Mouse (Mus musculus) embryonic facial prominence, embryonic 12.5 days (tissue): ENCODE data around the gene Gm12845. TPM values are rescaled to one million over a fixed set of nuclear protein-coding genes. Genes with fewer than 3 reads are reported as not detected.
"Not testable (repeated sequence)": the region's sequence is repeated elsewhere in the genome, so short reads cannot be mapped to it uniquely, and the experiment has no call there.

Source experiments
- ATAC-seq: fragments of 200-750 bp; cut with Nextera tagmentation; 2 replicates; pipeline ENCODE4 v1.8.0; 2017; ENCODE audit not compliant: insufficient number of reproducible peaks, insufficient read depth, low FRiP score, low TSS enrichment
- H3K27ac ChIP-seq: fragments of 300-500 bp; sonication (generic); 2 replicates; pipeline ENCODE4 v1.5.1; 2016; ENCODE audit warnings: mild to moderate bottlenecking
- H3K27me3 ChIP-seq: fragments of 300-500 bp; sonication (generic); 2 replicates; pipeline ENCODE4 v1.6.1; 2016; ENCODE audit warnings: mild to moderate bottlenecking, moderate library complexity
- H3K36me3 ChIP-seq: fragments of 300-500 bp; sonication (generic); 2 replicates; pipeline ENCODE4 v1.6.1; 2016; ENCODE audit warnings: mild to moderate bottlenecking
- H3K4me1 ChIP-seq: fragments of 300-500 bp; sonication (generic); 2 replicates; pipeline ENCODE4 v1.6.1; 2016
- H3K4me2 ChIP-seq: fragments of 300-500 bp; sonication (generic); replicated peaks from 2 replicates; pipeline ENCODE4 v1.6.1; 2016; ENCODE audit warnings: mild to moderate bottlenecking, moderate library complexity
- H3K4me3 ChIP-seq: fragments of 300-500 bp; sonication (generic); 2 replicates; pipeline ENCODE4 v1.5.1; 2016; ENCODE audit warnings: mild to moderate bottlenecking
- H3K9ac ChIP-seq: fragments of 300-500 bp; sonication (generic); 2 replicates; pipeline ENCODE4 v1.6.1; 2016; ENCODE audit warnings: mild to moderate bottlenecking, moderate library complexity
- H3K9me3 ChIP-seq: fragments of 300-500 bp; sonication (generic); 2 replicates; pipeline ENCODE4 v1.6.1; 2016; ENCODE audit warnings: mild to moderate bottlenecking, moderate library complexity
- WGBS: fragments of 180-500 bp; shearing (Covaris S2); methylation state at CpG from one replicate; pipeline ENCODE4 v1.1.7; 2016; 5-methylcytosine and 5-hydroxymethylcytosine counted together
- polyA plus RNA-seq: library from polyadenylated mRNA; unstranded; fragments of >200 nt; fragmentation: Nextera tagmentation; extraction: Ambion mirVana; gene quantifications from 2 replicates; pipeline ENCODE4 v1.2.1, GENCODE M21; 2016

Gene Gm12845
- polyA plus RNA-seq, 1 experiment from 2014 or later = not detected

GRCm38 (mm10) chr4:117731926-117732325 is 7.7 kb downstream of the Gm12845 start:
- no peaks in the 10 kb centered on the region for H3K36me3 ChIP-seq
- no peaks in the 10 kb centered on the region for H3K9me3 ChIP-seq
- H3K27ac ChIP-seq = no peak overlapping the region
- H3K9ac ChIP-seq = no peak overlapping the region
- ATAC-seq = no peak
- H3K27me3 ChIP-seq = no peaks in the 10 kb centered on the region
- no peak overlapping the region for H3K4me2 ChIP-seq
- WGBS = 82% methylated on average over 3 of the region's 3 CpGs
- H3K4me1 ChIP-seq = no peaks in the 10 kb centered on the region
- no peak overlapping the region for H3K4me3 ChIP-seq

GRCm38 (mm10) chr4:117737559-117737958 is 13.3 kb downstream of the Gm12845 start:
- no peaks in the 10 kb centered on the region for H3K9me3 ChIP-seq
- no peak overlapping the region for H3K4me3 ChIP-seq
- H3K4me2 ChIP-seq = no peak overlapping the region
- ATAC-seq = no peak
- no peaks in the 10 kb centered on the region for H3K27me3 ChIP-seq
- H3K36me3 ChIP-seq = no peaks in the 10 kb centered on the region
- no peak overlapping the region for H3K27ac ChIP-seq
- WGBS = 46% methylated on average over 8 of the region's 8 CpGs
- no peak overlapping the region for H3K9ac ChIP-seq
- H3K4me1 ChIP-seq = no peaks in the 10 kb centered on the region

DNA sequence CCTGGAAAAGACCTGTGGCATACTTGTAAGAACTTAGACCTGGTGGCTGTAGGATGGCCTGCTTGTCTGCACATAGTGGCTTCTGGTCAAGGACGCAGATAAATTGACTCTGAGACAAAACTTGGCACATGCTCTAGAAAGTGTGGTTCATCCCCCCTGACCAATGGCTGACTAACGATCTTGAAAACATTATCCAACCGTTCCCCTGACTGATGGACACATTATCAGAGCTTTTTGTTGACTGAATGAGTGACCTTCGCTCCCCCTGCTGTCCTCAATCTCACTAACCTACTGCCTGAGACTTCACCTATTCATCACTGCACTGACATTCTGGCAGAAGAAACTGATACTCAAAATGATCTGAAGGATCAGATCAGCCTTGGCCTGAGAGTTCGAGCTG is 28.3 kb downstream of the Gm12845 start:
- not testable (repeated sequence) for H3K9me3 ChIP-seq, H3K4me1 ChIP-seq, H3K27me3 ChIP-seq, H3K36me3 ChIP-seq, H3K4me3 ChIP-seq, H3K4me2 ChIP-seq, H3K9ac ChIP-seq, ATAC-seq, H3K27ac ChIP-seq
- 77% methylated on average over 5 of the region's 5 CpGs for WGBS

GRCm38 (mm10) chr4:117760151-117760550 is 35.9 kb downstream of the Gm12845 start:
- H3K9ac ChIP-seq = no peak overlapping the region
- no peak overlapping the region for H3K4me3 ChIP-seq
- no peaks in the 10 kb centered on the region for H3K36me3 ChIP-seq
- H3K27me3 ChIP-seq = no peaks in the 10 kb centered on the region
- WGBS = 95% methylated on average over 5 of the region's 5 CpGs
- no peak overlapping the region for H3K4me2 ChIP-seq
- ATAC-seq = no peak
- no peak overlapping the region for H3K27ac ChIP-seq
- no peaks in the 10 kb centered on the region for H3K9me3 ChIP-seq
- H3K4me1 ChIP-seq = no peaks in the 10 kb centered on the region

DNA sequence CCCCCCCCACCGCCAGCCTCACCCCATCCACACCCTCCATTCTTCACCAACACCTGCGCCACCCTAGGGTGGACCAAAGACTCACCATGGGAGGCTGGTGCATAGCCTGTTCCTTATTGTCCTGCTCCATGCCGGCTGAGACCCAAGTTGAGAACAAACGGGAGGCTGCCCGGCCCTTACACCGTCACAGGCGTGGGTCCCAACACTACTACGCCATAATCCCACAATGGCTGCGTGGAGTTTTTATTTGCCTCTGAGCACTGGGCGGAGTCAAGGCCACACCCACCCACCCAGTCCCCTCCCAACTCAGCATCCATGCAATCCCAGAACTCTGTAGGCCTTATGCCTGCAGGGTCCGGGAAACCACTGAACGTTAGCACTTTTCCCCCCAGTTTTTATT is 41.2 kb downstream of the Gm12845 start, which contains the start of gene Klf17:
Gene Klf17 (minus strand): TSS at position 233 of the 400 bp plus-strand sequence.
- ATAC-seq = no peak
- H3K4me2 ChIP-seq = no peak within 1 kb of the TSS
- H3K4me1 ChIP-seq = no peaks in the 10 kb centered on the region
- no peak within 1 kb of the TSS for H3K27ac ChIP-seq
- H3K4me3 ChIP-seq = no peak within 1 kb of the TSS
- H3K9me3 ChIP-seq = no peaks in the 10 kb centered on the region
- H3K9ac ChIP-seq = no peak within 1 kb of the TSS
- no peaks in the 10 kb centered on the region for H3K27me3 ChIP-seq
- no peaks in the 10 kb centered on the region for H3K36me3 ChIP-seq
- 74% methylated on average over 12 of the region's 12 CpGs for WGBS

- no peak overlapping the region for H3K9ac ChIP-seq
- H3K4me1 ChIP-seq = no peaks in the 10 kb centered on the region
- H3K27ac ChIP-seq = no peak overlapping the region
- WGBS = 25% methylated on average over 5 of the region's 5 CpGs
- no peak overlapping the region for H3K4me2 ChIP-seq
- no peak for ATAC-seq
- no peaks in the 10 kb centered on the region for H3K27me3 ChIP-seq
- no peak overlapping the region for H3K4me3 ChIP-seq
- no peaks in the 10 kb centered on the region for H3K36me3 ChIP-seq
- no peaks in the 10 kb centered on the region for H3K9me3 ChIP-seq
Measured at GRCm38 (mm10) chr4:117770935-117771334, 46.7 kb downstream of the Gm12845 start.

- 48% methylated on average over 9 of the region's 9 CpGs for WGBS
- no peaks in the 10 kb centered on the region for H3K9me3 ChIP-seq
Measured at GRCm38 (mm10) chr4:117772960-117773359, 48.7 kb downstream of the Gm12845 start.

More at GRCm38 (mm10) chr4:117772960-117773359, 48.7 kb downstream of the Gm12845 start:
- no peak overlapping the region for H3K27ac ChIP-seq
- no peaks in the 10 kb centered on the region for H3K4me1 ChIP-seq
- ATAC-seq = no peak
- no peak overlapping the region for H3K9ac ChIP-seq
- no peak overlapping the region for H3K4me2 ChIP-seq
- no peaks in the 10 kb centered on the region for H3K27me3 ChIP-seq
- no peak overlapping the region for H3K4me3 ChIP-seq
- H3K36me3 ChIP-seq = no peaks in the 10 kb centered on the region

Other genes starting within 250 kb of the Gm12845 start
- gene Rnf220, start 227.4 kb upstream of the Gm12845 start, polyA plus RNA-seq = 106 and 107 TPM in 2 replicates
- gene Eri3, start 174.0 kb upstream of the Gm12845 start, polyA plus RNA-seq = 172 and 173 TPM in 2 replicates
- 81.0 and 82.6 TPM in 2 replicates for gene Dmap1, start 42.1 kb upstream of the Gm12845 start, polyA plus RNA-seq
- not detected in 2 replicates for gene Klf17, start 41.2 kb downstream of the Gm12845 start, polyA plus RNA-seq
- gene Slc6a9, start 110.1 kb downstream of the Gm12845 start, polyA plus RNA-seq = 14.3 and 16.0 TPM in 2 replicates
- 1.8 and 2.3 TPM in 2 replicates for gene Ccdc24, start 148.1 kb downstream of the Gm12845 start, polyA plus RNA-seq
- 42.8 and 43.1 TPM in 2 replicates for gene B4galt2, start 159.1 kb downstream of the Gm12845 start, polyA plus RNA-seq
- gene Atp6v0b, start 162.9 kb downstream of the Gm12845 start, polyA plus RNA-seq = 181 and 194 TPM in 2 replicates
- gene Dph2, start 167.6 kb downstream of the Gm12845 start, polyA plus RNA-seq = 21.0 and 21.7 TPM in 2 replicates
- gene Ipo13, start 190.6 kb downstream of the Gm12845 start, polyA plus RNA-seq = 50.3 and 52.6 TPM in 2 replicates
- 2.4 and 3.4 TPM in 2 replicates for gene Artn, start 205.4 kb downstream of the Gm12845 start, polyA plus RNA-seq